Mouse (Mus musculus) megakaryocyte, embryonic 14.5 days (primary cell): ENCODE results near the gene Pigh.

Experiments used
- FLI1 ChIP-seq: IDR thresholded peaks from 2 replicates; pipeline ENCODE4 v1.6.1; 2012; ENCODE audit warnings: low read length, inconsistent platforms, mixed read lengths
- GATA1 ChIP-seq: IDR thresholded peaks from 3 replicates; pipeline ENCODE4 v1.6.1; 2012; ENCODE audit warnings: mixed read lengths, low read length, inconsistent platforms, borderline replicate concordance

GRCm38 (mm10) chr12:79097106-79097752, 7.8 kb upstream of the Pigh start:
- TF ChIP-seq GATA1 (no peak), FLI1 (no peak)
